Mouse (Mus musculus) testis, postnatal 10 days (tissue): ENCODE results near the gene Eprs.

Source experiments
- DNase-seq: peaks from one replicate; pipeline ENCODE4 v3.0.0; 2021; ENCODE audit warnings: low spot score

Gene Eprs

DNA sequence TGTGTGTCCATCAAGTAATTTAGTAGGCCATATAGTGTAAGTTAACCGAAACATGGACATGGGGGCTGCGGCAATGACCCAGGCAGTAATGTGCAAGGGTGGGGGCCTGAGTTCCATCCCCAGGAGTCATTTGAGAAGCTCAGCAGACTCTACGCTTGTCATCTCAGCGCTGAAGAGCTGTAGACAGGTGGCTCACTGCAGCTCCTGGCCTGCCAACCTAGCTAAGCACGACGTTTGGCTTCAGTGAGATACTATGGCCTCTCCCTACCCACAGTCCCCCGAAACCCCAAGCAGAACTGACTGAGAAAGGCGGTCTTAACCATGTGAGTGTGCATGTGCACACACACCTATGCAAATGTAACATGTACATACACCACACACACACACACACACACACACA is 88.2 kb downstream of the Eprs start:
- no peak for DNase-seq

DNA sequence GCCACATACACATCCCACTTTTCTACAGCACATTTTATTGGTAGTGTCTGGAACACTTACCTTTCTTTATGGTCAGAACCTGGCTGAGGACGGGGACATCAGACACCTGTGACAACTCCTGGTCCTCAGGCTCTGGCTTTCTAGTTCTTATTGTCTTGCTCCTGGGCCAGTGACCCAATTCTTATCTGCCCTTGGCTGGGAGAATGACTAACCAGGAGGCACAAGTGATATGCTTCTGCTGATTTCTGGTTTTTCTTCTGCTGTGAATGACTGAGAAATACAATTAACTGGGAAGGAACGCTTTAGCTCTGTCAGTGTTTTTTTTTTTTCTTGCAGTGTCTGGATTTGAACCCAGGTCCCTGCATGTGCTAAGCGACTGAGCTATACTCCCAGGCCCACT is 88.7 kb downstream of the Eprs start:
- no peak for DNase-seq

DNA sequence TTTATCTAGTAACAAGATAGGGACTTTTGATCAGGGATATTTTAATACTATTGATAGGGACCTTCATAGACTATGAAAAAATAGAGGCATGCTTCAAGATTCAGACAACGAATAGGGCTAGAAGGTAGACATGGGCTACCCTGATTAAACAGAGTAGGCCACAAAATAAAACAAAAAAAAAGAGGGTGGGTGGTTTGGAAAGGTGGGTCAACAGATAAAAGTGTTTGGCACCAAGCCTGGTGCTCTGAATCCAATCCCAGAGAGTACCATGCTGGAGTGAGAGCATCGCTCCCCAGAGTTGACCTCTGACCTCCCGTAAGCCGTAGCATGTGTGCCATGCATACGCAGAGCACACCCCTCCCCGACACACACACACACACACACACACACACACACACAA is 89.6 kb downstream of the Eprs start:
- DNase-seq: no peak

DNA sequence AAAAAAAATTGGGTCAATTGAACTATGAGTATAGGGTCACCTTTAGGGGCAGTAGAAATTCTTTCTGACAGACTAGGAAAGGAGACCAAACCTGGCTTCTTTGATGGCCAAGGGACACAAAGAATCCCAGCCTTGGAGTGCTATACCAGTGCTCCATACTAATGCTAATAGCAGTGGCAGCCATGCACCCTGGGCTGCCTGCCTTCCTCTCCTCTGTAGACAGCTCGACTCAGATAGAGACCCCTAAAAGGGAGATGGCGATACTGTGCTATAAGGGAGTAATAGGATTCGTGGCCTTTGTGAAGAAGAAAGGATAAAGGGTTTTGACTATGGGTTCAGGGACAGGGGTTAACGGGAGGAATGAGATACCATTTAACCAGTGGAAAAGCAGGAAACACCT is 91.3 kb downstream of the Eprs start:
- no peak for DNase-seq

DNA sequence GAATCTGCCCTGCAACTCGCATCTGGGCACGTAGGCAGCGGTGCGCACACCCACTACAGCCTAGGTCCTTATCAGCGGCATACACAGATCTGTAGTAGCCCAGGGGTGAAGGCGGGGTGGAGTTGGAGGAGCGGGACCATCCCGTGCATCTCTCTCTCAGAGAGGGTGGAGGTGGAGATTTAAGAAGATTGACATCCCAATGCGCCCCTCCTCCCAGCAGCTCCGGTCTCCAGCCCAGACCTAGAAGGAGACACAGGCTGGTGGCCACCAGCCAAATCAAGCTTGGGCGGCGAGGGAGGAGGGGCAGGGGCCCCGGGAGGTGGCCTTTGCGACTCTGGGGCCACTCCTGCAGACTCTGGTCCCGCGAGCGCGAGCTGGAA is 91.7 kb downstream of the Eprs start, which contains the start of gene Slc30a10:
Slc30a10 (plus strand) TSS at position 274 of the 380 bp plus-strand sequence.
- peak; percentile 44 for DNase-seq

DNA sequence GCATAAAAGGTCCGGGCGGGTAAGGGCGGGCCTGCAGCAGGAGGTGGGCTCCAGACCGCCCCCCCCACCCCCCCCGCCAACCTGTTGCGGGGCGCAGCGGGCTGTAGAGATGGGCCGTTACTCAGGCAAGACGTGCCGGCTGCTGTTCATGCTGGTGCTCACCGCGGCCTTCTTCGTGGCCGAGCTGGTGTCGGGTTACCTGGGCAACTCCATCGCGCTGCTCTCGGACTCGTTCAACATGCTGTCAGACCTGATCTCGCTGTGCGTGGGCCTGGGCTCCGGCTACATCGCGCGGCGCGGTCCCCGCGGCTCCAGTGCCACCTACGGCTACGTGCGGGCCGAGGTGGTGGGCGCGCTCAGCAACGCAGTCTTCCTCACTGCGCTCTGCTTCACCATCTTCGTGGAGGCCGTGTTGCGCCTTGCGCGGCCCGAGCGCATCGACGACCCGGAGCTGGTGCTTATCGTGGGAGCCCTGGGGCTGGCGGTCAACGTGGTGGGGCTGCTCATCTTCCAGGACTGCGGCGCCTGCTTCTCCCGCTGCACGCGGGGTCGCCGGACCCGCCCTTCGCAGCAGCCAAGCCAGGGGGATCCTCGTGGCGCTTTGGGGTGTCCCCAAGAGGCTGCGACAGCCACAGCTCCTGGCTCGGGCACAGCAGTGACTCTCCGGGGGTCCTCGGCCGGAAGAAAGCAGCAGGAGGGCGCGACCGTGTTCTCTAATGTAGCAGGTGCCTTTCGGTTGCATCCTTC is 92.3 kb downstream of the Eprs start:
- DNase-seq: no peak

DNA sequence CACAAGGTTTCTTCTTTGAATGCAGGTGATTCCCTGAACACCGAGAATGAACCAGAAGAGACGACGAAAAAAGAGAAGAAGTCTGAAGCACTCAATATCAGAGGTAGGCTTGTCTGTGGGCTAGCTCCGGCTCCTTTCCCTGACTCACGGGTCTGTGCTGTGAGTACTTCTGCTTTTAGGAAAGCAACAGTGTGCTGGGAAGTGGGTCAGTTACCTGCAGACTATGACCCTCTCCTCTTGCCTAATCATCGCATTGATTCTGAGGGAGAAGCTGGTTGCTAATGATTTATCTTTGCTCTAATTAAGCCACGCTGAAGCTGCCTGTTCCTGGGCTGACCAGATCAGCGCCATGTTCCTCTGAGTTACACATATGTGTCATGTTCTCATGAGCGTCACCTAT is 93.5 kb downstream of the Eprs start:
- no peak for DNase-seq

DNA sequence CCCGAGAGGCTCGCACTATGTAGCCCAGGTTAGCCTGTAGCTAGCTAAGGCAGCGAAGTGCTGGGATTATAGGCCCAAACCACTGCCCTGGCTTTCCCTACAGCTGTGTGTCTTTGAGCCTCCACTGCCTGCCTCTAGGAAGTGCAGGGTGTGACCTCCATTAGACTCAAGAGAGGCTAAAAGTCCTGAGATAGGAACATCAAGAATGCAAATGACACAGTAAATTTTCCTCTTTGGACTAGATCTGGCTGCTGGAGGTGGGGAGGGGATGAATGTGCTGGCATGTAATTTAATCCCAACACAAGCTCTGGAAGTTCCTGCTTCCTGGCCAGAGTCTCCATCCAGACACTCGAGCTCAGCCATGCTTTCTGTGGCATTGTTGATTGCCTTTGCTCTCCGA is 97.3 kb downstream of the Eprs start:
- DNase-seq: no peak

DNA sequence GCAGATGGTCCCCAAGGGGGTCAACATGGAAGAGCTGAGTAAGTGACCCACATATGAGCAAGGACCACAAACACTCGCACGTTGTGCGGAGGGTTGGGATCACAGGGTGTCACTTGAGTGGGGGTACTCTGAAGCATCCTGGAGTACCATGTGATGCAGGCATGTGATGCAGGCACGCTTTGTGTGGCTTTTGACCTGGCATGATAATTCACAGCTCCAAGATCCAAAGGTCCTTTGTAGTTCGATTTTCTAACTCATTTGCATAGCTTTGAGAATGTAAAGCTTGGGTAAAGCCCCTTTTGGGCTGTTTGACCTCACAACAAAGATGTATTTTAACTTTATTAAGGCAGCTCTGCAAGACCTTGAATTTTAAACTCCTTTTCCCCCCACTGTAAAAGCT is 100.0 kb downstream of the Eprs start:
- no peak for DNase-seq

DNA sequence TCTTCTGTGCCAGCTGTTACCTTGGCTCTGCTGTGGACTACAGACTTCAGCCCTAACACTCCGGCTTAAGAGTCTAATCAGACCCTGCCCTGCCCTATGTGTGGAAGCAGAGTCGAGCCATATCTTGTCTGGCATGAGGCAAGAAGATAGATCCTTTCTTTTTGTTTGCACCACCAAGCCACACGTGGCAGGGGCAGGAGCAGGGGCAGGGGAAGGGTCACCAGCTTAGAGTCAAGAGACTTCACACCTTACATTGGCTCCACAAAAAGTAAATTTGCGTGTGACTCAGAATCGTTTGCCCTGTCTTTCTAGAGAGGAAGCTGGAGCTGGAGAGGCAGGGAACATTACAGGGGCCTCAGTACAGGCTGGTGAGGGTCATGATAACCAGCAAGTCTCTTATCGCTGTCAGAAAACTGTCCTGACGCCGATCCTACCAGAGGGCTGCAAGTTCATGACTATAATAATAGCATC is 106.7 kb downstream of the Eprs start:
- DNase-seq: no peak

DNA sequence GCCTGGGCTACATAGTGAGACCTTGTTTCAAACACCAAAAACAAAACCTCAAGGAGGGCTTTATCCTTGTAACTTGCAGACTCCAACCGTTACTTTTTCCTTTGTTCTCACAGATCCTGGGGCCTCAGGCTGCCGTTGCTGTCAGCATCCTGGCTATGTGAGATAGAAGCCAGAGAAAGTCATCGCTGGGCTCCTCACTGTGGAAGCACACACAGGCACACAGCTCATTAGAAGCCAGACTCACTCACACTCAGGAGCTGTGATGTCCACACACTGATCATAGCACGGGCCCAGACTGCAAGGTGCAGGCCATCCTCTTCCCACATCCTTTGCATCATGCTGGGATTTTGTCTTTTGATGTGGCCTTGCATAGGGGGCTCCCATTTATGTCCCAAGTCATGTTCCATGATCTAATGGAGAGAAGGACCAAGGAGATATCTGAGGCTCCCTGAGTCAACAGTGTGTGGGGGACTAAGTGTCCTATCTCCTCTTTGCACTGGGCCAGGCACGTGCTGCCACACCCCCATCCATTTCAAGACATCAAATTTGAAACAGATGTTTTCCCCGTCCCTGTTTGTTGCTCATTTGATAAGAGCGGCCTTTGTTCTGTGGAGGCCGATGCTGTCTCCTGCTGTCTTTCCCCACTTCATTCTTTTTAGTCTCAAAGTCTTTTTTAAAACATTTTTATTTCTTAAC is 109.3 kb downstream of the Eprs start:
- no peak for DNase-seq

DNA sequence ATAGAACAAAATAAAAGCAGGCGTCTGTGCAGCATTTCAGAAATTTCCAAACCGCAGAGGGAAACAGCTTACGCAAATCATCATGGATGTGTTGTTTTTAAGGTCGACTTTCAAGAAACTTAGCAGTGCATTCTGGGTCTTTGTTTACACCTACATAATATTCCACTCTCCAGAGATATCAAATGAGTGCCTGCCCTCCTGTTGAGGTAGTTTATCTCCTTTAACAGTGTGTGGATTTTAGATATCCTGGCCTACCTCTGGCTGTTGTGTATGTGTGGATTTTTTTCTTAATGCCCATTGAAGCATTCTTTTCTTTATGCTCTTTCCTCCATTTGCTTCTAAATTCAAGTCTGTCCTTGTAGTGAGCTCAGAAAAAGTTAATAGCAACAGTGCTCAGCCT is 109.9 kb downstream of the Eprs start:
- no peak for DNase-seq

DNA sequence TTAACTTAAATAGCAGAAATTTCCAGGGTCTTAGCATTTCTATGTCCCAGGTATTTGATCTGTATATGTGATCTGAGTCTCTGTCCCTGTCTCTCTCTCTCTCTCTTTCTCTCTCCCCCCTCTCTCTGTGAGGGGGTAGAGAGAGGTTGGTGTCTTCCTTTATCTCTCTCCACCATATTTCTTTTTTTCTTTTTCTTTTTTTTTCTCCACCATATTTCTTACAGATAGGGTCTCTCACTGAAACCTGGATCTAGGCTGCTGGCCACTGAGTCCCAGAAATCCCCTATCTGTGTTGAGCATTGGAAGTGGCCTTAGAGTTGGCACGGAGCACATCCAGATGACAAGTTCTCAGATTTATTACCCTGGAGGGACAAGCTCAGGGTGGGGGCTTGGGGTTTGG is 110.6 kb downstream of the Eprs start:
- DNase-seq: no peak
